Mouse (Mus musculus) frontal cortex, postnatal 14 days (tissue): ENCODE results near the gene Grk5.
"Not testable (repeated sequence)": the region's sequence is repeated elsewhere in the genome, so short reads cannot be mapped to it uniquely, and the experiment has no call there.

ENCODE experiments used
- DNase-seq, 2 experiments: peaks; one replicate each; pipeline ENCODE4 v3.0.0; 2022; ENCODE audit warnings: low spot score in 2 of 2

Gene Grk5

DNA sequence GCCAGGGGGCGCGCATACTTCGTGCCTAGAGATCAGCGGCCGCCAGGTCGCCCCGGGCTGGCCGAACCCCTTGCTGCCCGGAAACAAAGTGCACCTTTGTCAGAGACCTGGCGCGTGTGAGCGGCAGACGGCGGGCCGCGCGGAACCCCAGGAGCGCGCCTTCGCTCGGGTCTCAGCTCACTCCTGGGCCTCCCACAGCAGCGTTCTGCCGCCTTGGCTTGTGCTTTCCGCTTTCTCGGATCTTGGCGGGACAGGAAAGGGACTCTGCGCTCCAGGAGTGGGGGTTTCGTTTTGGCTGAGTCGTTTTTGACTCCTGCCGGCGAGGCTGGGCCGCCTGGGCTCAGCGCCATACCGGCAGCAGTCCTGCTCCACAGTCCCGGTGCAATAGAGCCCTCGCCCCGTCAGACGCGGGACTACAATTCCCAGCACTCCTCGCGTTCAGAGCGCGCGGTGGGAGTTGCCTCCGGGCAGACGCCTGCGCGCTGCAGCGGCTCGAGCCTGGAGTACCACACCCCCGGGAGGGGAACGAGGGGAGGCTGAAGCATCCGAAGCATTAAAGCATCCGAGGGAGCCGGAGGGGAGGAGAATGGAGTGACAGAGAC is at the start of gene Grk5:
Gene Grk5, plus strand, starts transcription at position 36 of the 602 bp plus-strand sequence.
- peak; percentile 87 to 92 for DNase-seq

- no peak for DNase-seq
Observed at GRCm38 (mm10) chr19:60843324-60843723, 46.2 kb upstream of the Grk5 start.

GRCm38 (mm10) chr19:60845731-60846130 is 43.8 kb upstream of the Grk5 start:
- no peak for DNase-seq

DNA sequence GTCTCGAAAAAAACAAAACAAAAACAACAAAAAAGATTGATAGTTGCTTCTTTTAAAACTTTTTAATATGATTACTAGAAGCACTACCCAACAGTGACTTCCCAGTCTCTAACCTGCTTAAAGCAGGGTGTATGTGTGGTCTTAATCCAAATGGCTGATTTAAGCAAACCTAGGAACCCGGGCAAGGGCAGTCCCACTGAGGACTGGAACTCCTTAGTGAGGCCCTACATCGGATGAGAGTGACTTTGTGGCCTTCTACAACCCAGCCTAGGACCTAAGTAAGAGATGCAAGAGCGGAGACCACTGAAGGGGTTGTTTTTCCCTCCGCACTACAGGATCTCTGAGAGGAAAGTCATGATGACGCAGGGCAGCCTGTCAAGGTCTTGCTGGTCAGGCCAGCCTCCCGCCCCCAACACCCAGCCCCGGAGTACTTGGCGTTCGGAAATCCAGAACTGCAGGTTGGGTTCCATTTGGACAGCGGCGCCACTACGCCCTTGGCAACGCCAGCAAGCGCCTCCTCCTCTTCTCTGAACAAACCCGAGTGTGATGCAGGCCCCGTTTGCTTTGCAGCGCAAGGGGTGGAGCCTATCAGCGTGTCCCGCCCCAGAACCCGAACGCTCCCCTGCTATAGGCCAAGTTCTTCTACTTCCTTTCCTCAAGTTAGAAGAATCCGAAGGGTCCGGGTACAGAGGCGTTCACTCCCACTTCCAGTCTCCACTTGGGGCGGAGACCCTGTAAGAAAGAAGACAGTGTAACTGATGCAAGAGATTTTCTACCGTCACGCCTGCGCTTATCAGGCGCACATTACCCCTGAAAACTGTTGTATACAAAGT is 28.5 kb upstream of the Grk5 start, which contains the start of gene Sfxn4:
Gene Sfxn4, minus strand, starts transcription at position 612 of the 833 bp plus-strand sequence.
- peak; percentile 84 to 87 for DNase-seq

DNA sequence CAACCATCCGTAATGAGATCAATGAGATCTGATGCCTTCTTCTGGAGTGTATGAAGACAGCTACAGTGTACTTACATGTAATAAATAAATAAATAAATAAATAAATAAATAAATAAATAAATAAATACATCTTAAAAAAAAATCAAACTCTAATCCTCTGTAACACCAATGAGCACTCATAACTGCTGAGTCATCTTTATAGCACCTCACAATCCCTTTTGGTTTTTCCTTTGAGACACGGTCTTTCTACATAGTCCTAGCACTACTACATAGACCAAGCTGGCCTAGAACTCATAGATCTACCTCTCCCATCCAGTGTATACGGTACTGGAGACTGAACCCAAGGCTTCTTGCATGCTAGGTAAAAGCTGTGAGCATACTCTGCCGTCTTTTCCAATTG is 23.4 kb upstream of the Grk5 start:
- DNase-seq = not testable (repeated sequence)

DNA sequence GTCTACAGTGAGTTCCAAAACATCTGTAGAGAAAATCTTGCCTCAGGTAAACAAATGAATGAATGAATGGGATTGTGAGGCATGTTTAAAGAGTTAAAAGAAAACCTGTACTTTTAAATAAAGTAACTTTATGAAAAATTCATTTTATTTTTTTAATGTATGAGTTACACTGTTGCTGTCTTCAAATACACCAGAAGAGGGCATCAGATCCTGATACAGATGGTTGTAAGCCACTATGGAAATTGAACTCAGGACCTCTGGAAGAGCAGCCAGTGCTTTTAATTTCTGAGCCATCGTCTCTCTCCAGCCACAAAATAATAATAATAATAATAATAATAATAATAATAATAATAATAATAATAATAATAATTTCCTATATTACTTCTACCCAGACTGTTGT is 19.1 kb upstream of the Grk5 start:
- DNase-seq = no peak

DNA sequence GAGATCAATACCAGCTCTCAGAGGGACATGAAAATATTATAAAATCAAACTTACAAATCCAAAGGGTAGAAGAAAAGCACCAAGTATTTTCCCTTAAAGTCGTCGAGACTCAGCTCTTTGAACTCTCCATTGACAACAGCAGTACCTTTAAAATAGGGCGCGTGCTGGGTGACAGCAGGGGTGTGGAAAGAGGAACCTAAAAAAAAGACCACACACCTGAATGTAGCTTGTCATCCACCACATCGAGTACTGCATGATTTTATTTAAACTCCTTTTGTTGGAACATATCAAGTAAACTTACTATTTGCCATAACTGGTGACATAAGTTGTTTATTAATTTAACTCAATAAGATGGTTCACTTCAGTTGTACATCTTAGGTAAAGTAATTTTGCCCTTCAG is 18.2 kb upstream of the Grk5 start:
- DNase-seq = no peak

- no peak for DNase-seq
Observed at GRCm38 (mm10) chr19:60872272-60872671, 17.3 kb upstream of the Grk5 start.

DNA sequence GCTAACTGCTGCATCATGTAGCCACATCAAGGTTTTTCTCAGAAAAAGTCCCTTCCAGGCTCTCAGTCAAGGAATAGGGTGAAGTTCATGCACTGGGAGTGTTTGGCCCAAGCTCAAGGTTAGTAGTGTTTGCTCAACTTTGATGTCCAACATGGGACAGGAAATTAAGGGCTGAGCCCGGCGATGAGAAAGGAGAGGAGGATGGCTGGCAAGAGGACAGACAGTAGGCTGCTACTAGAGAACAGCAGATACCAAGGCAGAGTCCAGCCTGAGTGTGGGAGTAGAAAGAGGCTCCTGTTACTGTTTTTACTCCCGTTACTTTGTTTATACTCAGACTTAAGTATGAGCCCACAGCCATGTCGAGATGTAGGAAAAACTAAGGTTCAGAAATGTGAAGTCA is 16.0 kb upstream of the Grk5 start:
- no peak for DNase-seq

DNA sequence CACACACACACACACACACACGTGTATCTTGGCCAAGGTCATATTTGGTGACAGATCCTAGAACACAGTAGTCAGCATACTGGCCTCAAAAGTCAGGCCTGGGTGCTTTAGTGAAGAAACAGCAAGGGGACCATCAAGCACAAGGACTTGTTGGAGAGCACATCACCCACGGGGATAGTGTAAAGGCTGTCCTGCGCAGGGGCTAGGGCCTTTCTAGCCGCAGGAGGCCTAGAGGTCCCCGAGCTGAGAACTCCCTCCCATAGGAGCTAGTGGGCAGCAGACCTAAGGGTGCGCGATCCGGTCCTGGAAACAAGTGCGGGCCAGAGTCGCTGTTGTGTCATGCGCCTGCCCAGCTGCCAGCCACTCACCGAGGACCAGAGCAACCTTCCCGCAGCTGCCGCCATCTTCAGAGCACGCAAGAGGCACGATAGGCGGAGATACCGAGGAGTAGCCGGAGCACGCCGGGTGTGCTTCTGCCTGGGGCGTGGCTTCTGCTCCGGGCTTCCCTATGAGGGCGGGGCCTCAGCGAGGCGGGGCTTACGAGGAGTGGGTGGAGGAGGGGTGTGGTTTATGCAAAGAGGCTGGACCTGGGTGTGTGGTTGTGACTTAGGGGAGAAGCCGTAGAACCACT is 15.4 kb upstream of the Grk5 start, which contains the start of gene Prdx3:
Gene Prdx3, minus strand, starts transcription at position 493 of the 631 bp plus-strand sequence.
- DNase-seq = peak; percentile 91 to 92

DNA sequence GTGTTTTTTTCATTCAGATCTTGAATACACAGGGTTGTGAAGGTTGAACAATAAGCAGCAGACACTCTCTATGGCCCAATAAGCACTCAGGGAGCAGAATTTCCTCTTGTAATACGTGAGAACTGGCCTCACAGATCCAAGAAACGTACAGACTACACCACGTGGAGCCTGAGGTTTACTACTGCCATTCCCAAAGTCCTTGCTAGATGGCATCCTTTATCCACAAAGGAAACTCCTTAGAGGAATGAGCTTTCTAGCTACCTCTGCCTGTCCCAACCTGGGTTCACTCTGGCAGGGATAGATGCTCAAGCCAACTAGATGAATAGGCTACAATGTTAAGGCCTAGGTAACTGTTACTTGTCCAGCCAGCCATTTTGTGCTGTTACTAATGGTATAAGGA is 6.4 kb upstream of the Grk5 start:
- DNase-seq = no peak

- DNase-seq = no peak
Observed at GRCm38 (mm10) chr19:60887637-60888036, 1.9 kb upstream of the Grk5 start.

- peak; percentile 29 for DNase-seq
Observed at GRCm38 (mm10) chr19:60889101-60889713, 342 bp upstream of the Grk5 start.

GRCm38 (mm10) chr19:60890391-60891122 is 1.0 kb downstream of the Grk5 start:
- peak; percentile 51 to 53 for DNase-seq

DNA sequence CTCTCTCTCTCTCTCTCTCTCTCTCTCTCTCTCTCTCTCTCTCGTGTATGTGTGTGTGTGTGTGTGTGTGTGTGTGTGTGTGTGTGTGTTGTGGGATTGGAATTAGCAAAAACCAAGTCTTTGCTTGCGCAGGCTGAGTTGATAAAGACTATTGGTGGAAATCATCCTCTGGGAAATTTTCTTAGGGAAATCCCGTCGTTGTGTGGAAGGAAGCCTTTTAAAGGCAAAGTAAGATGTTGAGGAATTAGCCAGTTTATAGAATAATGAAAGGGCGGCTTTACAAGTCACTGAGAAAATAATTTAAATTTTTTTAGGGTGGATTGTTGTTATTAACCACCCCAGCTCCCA is 1.5 kb downstream of the Grk5 start:
- no peak for DNase-seq

DNA sequence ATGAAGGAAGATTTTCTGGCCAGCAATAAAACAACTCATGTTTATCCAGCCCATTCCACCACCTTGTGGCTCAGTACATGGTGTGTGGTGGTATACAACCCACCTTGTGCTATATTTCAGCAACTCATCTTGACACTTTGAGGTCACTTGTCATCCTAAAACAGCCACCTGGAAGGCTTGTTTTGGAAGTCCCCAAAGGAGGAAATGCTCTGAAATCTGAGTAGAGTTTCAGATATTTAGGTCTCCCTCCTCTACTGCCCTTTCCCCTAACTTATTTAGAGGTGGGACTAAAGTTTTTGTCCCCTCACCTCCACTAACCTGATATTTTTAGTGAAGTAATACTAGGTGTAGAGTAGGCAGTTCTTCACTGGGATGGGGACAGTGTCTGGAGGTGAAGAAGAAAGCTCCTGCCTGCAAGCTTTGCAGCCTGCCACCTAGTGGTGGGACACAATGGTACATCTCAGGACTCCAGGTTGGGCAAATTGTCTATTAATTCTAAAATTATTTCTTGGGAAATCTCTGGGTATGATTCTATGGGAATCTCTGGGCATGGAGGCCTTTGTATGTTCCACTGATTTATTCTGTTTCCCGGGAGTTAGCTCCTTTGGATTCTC is 2.5 kb downstream of the Grk5 start:
- DNase-seq = peak in 1 of 2 experiments; percentile 45

DNA sequence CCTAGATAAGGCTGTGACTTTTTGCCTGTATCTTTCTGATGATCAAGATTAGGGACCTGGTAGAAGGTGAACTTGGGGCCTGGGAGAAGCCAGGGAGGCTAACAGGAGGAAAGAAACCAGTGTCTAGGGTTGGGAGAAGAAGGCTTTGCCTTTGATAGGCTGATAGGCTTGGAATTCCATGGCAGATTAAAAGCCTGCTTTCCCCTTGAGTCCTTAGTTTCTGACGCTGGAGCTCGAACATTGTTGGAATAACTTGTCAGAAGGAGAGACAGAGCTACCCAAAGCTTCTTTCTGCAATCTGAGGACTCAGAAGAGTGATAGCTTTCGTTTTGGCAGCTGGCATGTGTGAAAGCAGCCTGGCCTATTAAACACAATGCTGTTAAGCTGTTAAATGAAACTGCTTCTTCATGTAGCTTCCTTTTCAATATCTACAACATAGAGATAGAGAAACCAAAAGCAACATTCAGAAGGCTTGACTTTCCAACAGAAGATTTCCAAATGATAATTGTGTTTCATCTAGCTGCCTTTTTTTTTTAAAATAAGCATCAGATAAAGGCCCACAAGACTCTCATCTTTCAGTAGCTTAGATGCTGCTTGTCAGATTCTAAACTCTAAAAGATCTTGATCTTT is 5.8 kb downstream of the Grk5 start:
- no peak for DNase-seq

DNA sequence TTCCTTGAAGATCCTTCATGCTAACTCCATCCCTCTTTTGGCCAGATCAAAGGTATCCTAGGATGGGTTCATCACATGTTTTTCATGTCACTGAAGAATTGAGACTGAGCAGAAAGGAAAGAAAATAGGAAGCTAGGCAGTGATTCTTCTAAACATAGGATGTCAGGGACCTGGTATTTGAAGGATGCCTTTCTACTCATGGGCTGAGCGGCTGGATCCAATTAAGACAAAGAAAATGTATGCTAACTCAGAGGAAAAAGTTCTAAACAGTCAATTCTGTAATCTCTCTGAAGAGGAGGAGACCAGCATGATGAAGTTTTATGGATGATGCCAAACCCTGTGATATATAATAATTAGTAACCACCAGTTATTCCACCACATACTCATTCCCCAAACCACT is 13.6 kb downstream of the Grk5 start:
- DNase-seq = no peak

GRCm38 (mm10) chr19:60903971-60904370 is 14.4 kb downstream of the Grk5 start:
- DNase-seq = no peak

DNA sequence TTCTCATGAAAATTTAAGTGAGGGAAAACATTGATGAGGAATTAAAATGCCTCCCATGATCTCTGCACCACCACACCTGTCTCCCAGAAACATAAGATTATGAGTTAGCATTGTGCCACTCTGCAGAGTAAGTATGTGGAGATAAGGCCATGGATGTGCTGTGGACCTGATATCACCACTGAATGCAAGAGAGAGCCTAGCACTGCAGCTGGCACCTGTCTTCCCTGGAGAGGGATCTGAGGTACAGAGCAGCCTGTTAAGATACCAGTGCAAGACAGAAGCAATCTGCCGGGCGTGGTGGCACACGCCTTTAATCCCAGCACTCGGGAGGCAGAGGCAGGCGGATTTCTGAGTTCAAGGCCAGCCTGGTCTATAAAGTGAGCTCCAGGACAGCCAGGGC is 15.9 kb downstream of the Grk5 start:
- no peak for DNase-seq

DNA sequence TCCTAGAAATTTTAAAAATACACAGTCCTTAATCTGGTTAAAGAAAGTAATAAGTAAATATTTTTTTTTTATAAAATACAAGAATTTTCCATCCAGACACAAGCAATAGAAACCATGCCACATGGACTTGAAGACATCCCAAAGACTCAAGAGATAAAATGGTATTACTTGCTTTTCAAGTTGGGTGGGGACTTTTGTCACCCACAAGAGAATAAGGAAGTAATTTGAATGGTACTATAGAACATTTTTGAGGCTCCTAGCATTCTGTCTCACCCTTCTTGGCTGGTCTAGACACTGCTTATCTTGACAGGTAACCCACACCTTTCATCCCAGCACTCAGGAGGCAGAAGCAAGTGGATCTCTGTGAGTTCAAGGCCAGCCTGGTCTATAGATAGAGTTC is 20.8 kb downstream of the Grk5 start:
- no peak for DNase-seq
